Mouse (Mus musculus) forebrain, embryonic 15.5 days (tissue): Measurements from ENCODE around the gene Hipk2. TPM values are rescaled to one million over a fixed set of nuclear protein-coding genes. Genes with fewer than 3 reads are reported as not detected.

Experiments
- ATAC-seq: fragments of 200-750 bp; cut with Nextera tagmentation; replicated peaks from 2 replicates; pipeline ENCODE4 v1.8.0; 2017; ENCODE audit warnings: mild to moderate bottlenecking, moderate TSS enrichment, moderate library complexity
- H3K27ac ChIP-seq: fragments of 300-500 bp; sonication (generic); replicated peaks from 2 replicates; pipeline ENCODE4 v1.5.1; 2015; ENCODE audit warnings: mild to moderate bottlenecking, inconsistent platforms
- H3K27me3 ChIP-seq: fragments of 300-500 bp; sonication (generic); 2 replicates; pipeline ENCODE4 v1.6.1; 2015; ENCODE audit warnings: inconsistent platforms
- H3K36me3 ChIP-seq: fragments of 300-500 bp; sonication (generic); 2 replicates; pipeline ENCODE4 v1.6.1; 2015; ENCODE audit warnings: mild to moderate bottlenecking, inconsistent platforms
- H3K4me1 ChIP-seq: fragments of 300-500 bp; sonication (generic); 2 replicates; pipeline ENCODE4 v1.6.1; 2015; ENCODE audit warnings: inconsistent platforms
- H3K4me2 ChIP-seq: fragments of 300-500 bp; sonication (generic); replicated peaks from 2 replicates; pipeline ENCODE4 v1.6.1; 2015; ENCODE audit warnings: mild to moderate bottlenecking, inconsistent platforms
- H3K4me3 ChIP-seq: fragments of 300-500 bp; sonication (generic); 2 replicates; pipeline ENCODE4 v1.5.1; 2015; ENCODE audit warnings: mild to moderate bottlenecking, inconsistent platforms
- H3K9ac ChIP-seq: fragments of 300-500 bp; sonication (generic); replicated peaks from 2 replicates; pipeline ENCODE4 v1.6.1; 2015; ENCODE audit warnings: mild to moderate bottlenecking, inconsistent platforms
- H3K9me3 ChIP-seq: fragments of 300-500 bp; sonication (generic); 2 replicates; pipeline ENCODE4 v1.6.1; 2016; ENCODE audit warnings: inconsistent platforms
- WGBS: fragments of 180-500 bp; shearing (Covaris S2); methylation state at CpG from one replicate; pipeline ENCODE4 v1.1.7; 2015; ENCODE audit warnings: mixed read lengths; 5-methylcytosine and 5-hydroxymethylcytosine counted together
- polyA plus RNA-seq: library from polyadenylated mRNA; unstranded; fragments of >200 nt; fragmentation: Nextera tagmentation; extraction: Ambion mirVana; gene quantifications from 2 replicates; pipeline ENCODE4 v1.2.1, GENCODE M21; 2015

The Hipk2 gene
- polyA plus RNA-seq, 1 experiment from 2014 or later: 29.2 TPM

DNA sequence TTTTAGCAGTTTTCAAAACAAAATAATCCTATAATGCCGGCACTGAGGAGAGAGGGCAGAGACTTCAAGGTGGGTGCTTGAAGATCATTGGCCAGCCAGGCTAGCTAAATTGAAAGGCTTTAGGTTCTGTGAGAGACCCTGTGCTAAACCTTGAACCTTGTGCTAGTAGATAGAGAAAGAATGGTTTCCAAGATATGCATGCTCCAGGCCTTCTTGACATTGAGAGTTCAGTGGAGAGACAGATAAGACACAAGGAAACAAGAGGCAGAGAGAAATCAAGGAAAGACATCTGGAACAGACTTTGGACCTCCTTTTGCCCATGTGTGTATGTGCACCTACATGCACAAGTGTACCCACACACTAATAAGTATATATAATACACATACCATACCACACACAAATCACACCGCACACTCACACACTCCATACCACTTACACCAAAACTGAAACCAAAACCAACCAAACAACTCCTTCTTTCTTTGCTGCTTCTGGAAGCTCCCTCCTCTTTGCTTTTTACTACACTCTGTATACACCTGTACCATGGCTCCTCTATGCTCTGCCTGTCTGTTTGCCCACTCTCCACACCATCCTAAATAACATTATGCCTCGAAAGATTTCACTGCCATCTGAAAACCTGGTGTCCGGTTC is 24.6 kb upstream of the Hipk2 start:
- ATAC-seq: no peak
- Histone ChIP-seq H3K4me2 (no peak overlapping the region), H3K9me3 (no peaks in the 10 kb centered on the region), H3K4me1 (no peaks in the 10 kb centered on the region), H3K9ac (no peak overlapping the region), H3K27ac (no peak overlapping the region), H3K27me3 (no peaks in the 10 kb centered on the region), H3K36me3 (no peaks in the 10 kb centered on the region), H3K4me3 (no peak overlapping the region)
- WGBS: 93% methylated on average over 4 of the region's 4 CpGs

DNA sequence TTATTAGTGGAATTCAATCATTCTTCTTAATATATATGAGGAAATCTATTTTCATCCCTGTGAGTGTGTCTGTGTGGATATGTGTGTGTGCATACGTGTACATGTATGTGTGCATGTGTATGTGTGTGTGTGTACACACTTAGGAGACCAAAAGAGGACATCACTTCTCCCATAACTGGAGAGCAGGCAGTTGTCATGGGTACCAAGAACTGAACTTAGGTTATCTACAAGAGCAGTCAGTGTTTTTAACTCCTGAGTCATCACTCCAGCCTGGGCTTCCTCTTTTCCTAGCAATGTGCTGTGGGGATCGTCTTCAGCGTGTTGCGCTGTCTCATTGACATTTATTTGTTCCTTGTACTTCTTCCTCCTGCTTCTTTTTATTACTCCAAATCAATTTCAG is 24.1 kb upstream of the Hipk2 start:
- Histone ChIP-seq H3K4me2 (no peak overlapping the region), H3K9me3 (no peaks in the 10 kb centered on the region), H3K4me3 (no peak overlapping the region), H3K4me1 (no peaks in the 10 kb centered on the region), H3K36me3 (no peaks in the 10 kb centered on the region), H3K27me3 (no peaks in the 10 kb centered on the region), H3K27ac (no peak overlapping the region), H3K9ac (no peak overlapping the region)
- WGBS: 94% methylated on average over 4 of the region's 4 CpGs
- ATAC-seq: no peak

GRCm38 (mm10) chr6:38893615-38894014 is 17.6 kb upstream of the Hipk2 start:
- Histone ChIP-seq H3K27me3 (no peaks in the 10 kb centered on the region), H3K36me3 (no peaks in the 10 kb centered on the region), H3K4me3 (no peak overlapping the region), H3K27ac (no peak overlapping the region), H3K9ac (no peak overlapping the region), H3K4me2 (no peak overlapping the region), H3K9me3 (no peaks in the 10 kb centered on the region), H3K4me1 (no peaks in the 10 kb centered on the region)
- ATAC-seq: no peak
- 87% methylated on average over 3 of the region's 3 CpGs for WGBS

- ATAC-seq: no peak
- H3K9me3 ChIP-seq: no peaks in the 10 kb centered on the region
- H3K27ac ChIP-seq: no peak overlapping the region
- no peak overlapping the region for H3K4me3 ChIP-seq
- no peaks in the 10 kb centered on the region for H3K4me1 ChIP-seq
- H3K9ac ChIP-seq: no peak overlapping the region
- WGBS: 81% methylated on average over 2 of the region's 2 CpGs
- no peaks in the 10 kb centered on the region for H3K36me3 ChIP-seq
- no peaks in the 10 kb centered on the region for H3K27me3 ChIP-seq
- no peak overlapping the region for H3K4me2 ChIP-seq
Measured at GRCm38 (mm10) chr6:38892017-38892416, 16.1 kb upstream of the Hipk2 start.

DNA sequence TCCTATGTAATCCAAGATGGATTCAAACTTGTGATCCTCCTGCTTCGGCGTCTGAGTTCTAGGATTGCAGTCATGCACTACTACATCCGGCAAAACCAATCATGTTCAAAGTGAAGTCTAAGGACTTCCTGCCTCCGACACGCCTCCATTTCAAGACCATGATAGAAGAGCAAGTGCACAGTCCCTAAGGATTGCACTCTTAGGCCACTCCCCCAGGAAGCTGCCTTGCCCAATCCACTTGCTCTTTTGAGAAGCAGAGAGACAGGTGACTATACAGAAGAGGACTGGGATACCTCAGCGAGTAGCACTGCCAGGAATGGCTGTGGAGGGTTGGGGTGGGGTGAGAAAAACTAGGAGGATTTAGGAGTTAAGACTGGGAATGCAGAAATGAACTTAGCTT is 13.2 kb upstream of the Hipk2 start:
- Histone ChIP-seq H3K4me1 (no peaks in the 10 kb centered on the region), H3K27ac (no peak overlapping the region), H3K27me3 (no peaks in the 10 kb centered on the region), H3K36me3 (no peaks in the 10 kb centered on the region), H3K4me2 (no peak overlapping the region), H3K9ac (no peak overlapping the region), H3K4me3 (no peak overlapping the region), H3K9me3 (no peaks in the 10 kb centered on the region)
- 78% methylated on average over 6 of the region's 6 CpGs for WGBS
- no peak for ATAC-seq

GRCm38 (mm10) chr6:38887436-38887835 is 11.5 kb upstream of the Hipk2 start:
- no peak overlapping the region for H3K9ac ChIP-seq
- no peak overlapping the region for H3K4me3 ChIP-seq
- no peaks in the 10 kb centered on the region for H3K27me3 ChIP-seq
- no peaks in the 10 kb centered on the region for H3K36me3 ChIP-seq
- ATAC-seq: no peak
- H3K4me2 ChIP-seq: no peak overlapping the region
- 79% methylated on average over 4 of the region's 4 CpGs for WGBS
- no peaks in the 10 kb centered on the region for H3K9me3 ChIP-seq
- no peaks in the 10 kb centered on the region for H3K4me1 ChIP-seq
- no peak overlapping the region for H3K27ac ChIP-seq

DNA sequence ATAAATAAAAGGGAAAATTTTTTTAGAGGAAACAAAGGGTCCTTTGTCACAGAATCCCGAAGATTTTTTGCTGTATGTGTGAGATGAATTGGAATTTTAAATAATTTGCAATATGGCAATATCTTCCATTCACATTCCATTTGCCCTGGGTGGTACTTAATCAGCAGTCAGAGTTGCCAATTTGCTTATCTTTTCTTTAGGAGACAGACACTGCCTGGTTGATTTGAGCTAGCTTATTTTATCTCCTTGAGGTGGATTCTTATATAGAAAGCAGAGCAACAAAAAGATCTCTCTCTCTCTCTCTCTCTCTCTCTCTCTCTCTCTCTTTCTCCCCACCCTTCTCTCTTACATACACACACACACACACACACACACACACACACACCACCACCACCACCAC is 9.2 kb upstream of the Hipk2 start:
- H3K4me1 ChIP-seq: no peaks in the 10 kb centered on the region
- H3K27ac ChIP-seq: no peak overlapping the region
- no peak overlapping the region for H3K9ac ChIP-seq
- no peak for ATAC-seq
- 68% methylated on average over 1 of the region's 1 CpGs for WGBS
- H3K27me3 ChIP-seq: no peaks in the 10 kb centered on the region
- H3K9me3 ChIP-seq: no peaks in the 10 kb centered on the region
- no peak overlapping the region for H3K4me2 ChIP-seq
- no peaks in the 10 kb centered on the region for H3K36me3 ChIP-seq
- H3K4me3 ChIP-seq: no peak overlapping the region

- H3K4me1 ChIP-seq: no peaks in the 10 kb centered on the region
- no peak overlapping the region for H3K9ac ChIP-seq
- no peak overlapping the region for H3K27ac ChIP-seq
- no peaks in the 10 kb centered on the region for H3K27me3 ChIP-seq
- no peaks in the 10 kb centered on the region for H3K9me3 ChIP-seq
- ATAC-seq: no peak
- H3K36me3 ChIP-seq: no peaks in the 10 kb centered on the region
- WGBS: 78% methylated on average over 3 of the region's 3 CpGs
- H3K4me2 ChIP-seq: no peak overlapping the region
- no peak overlapping the region for H3K4me3 ChIP-seq
Measured at GRCm38 (mm10) chr6:38884482-38884881, 8.5 kb upstream of the Hipk2 start.

- WGBS: 39% methylated on average over 6 of the region's 6 CpGs
- no peaks in the 10 kb centered on the region; the same call in 1 of the 2 replicates for H3K27me3 ChIP-seq
- H3K9ac ChIP-seq: no peak overlapping the region
- H3K4me2 ChIP-seq: no peak overlapping the region
- no peak for ATAC-seq
- no peaks in the 10 kb centered on the region for H3K9me3 ChIP-seq
- no peaks in the 10 kb centered on the region for H3K4me1 ChIP-seq
- no peaks in the 10 kb centered on the region for H3K36me3 ChIP-seq
- H3K27ac ChIP-seq: no peak overlapping the region
- no peak overlapping the region for H3K4me3 ChIP-seq
Measured at GRCm38 (mm10) chr6:38882728-38883171, 6.8 kb upstream of the Hipk2 start.

GRCm38 (mm10) chr6:38881975-38882374 is 6.0 kb upstream of the Hipk2 start:
- Histone ChIP-seq H3K36me3 (no peaks in the 10 kb centered on the region), H3K9ac (no peak overlapping the region), H3K27me3 (no peaks in the 10 kb centered on the region; the same call in 1 of the 2 replicates), H3K9me3 (no peaks in the 10 kb centered on the region), H3K27ac (no peak overlapping the region), H3K4me1 (peaks cover 2% of the 10 kb centered on the region), H3K4me3 (no peak overlapping the region), H3K4me2 (no peak overlapping the region)
- no peak for ATAC-seq
- WGBS: 68% methylated on average over 6 of the region's 6 CpGs

GRCm38 (mm10) chr6:38881468-38881867 is 5.5 kb upstream of the Hipk2 start:
- peaks cover 7% of the 10 kb centered on the region for H3K4me1 ChIP-seq
- no peaks in the 10 kb centered on the region for H3K36me3 ChIP-seq
- H3K9ac ChIP-seq: no peak overlapping the region
- no peak overlapping the region for H3K4me3 ChIP-seq
- no peaks in the 10 kb centered on the region; the same call in 1 of the 2 replicates for H3K27me3 ChIP-seq
- 73% methylated on average over 2 of the region's 2 CpGs for whole genome bisulfite sequencing
- no peak overlapping the region for H3K27ac ChIP-seq
- ATAC-seq: no peak
- H3K9me3 ChIP-seq: no peaks in the 10 kb centered on the region
- H3K4me2 ChIP-seq: no peak overlapping the region

- ATAC-seq: no peak
- Histone ChIP-seq H3K4me2 (no peak overlapping the region), H3K27ac (no peak overlapping the region), H3K36me3 (no peaks in the 10 kb centered on the region; the same call in 1 of the 2 replicates), H3K27me3 (no peaks in the 10 kb centered on the region; the same call in 1 of the 2 replicates), H3K9ac (no peak overlapping the region), H3K9me3 (no peaks in the 10 kb centered on the region), H3K4me3 (no peak overlapping the region), H3K4me1 (peaks cover 22% of the 10 kb centered on the region)
- 93% methylated on average over 2 of the region's 2 CpGs for WGBS
Measured at GRCm38 (mm10) chr6:38877674-38878073, 1.7 kb upstream of the Hipk2 start.
